Mouse (Mus musculus): ENCODE measurements around the gene Prkcg. TPM values are rescaled to one million over a fixed set of nuclear protein-coding genes. Genes with fewer than 3 reads are reported as not detected.
"Not testable (repeated sequence)": the region's sequence is repeated elsewhere in the genome, so short reads cannot be mapped to it uniquely, and the experiment has no call there.

Gene Prkcg
- polyA plus RNA-seq, 2 experiments: 0.17 to 1.6 TPM

GRCm38 (mm10) chr7:3290257-3291033, 1.5 kb downstream of the Prkcg start:
- peak overlapping the region; percentile 96 for H3K27ac ChIP-seq (replicated peaks; ENCODE audit: low read depth, low read length)
- H3K4me2 ChIP-seq (replicated peaks; ENCODE audit: low read depth, low read length, severe bottlenecking): peak overlapping the region; percentile 72
- peak overlapping the region; percentile 72 for H3K9ac ChIP-seq (ENCODE audit: low read depth, low read length, severe bottlenecking)
- peak overlapping the region; percentile 49 for H3K4me3 ChIP-seq (replicated peaks; ENCODE audit: low read length)
- peaks cover 18% of the 10 kb centered on the region for H3K36me3 ChIP-seq (ENCODE audit: control insufficient read depth, insufficient read depth, low read length)
- ATAC-seq (ENCODE audit: low FRiP score, low read depth): peak; percentile 91
- H3K27me3 ChIP-seq (ENCODE audit: control insufficient read depth, insufficient read depth, low read length): no peaks in the 10 kb centered on the region
- H3K4me1 ChIP-seq (ENCODE audit: control insufficient read depth, insufficient read depth, low read length): peaks cover 28% of the 10 kb centered on the region
- WGBS: 3% methylated on average over 18 of the region's 18 CpGs
- TF ChIP-seq POLR2A (IDR thresholded peaks at IDR 0.05; ENCODE audit: borderline replicate concordance, extremely low read depth, insufficient read depth, insufficient read length): no peak
- no peaks in the 10 kb centered on the region for H3K9me3 ChIP-seq (ENCODE audit: control insufficient read depth, low read length)
- peak; percentile 98 for DNase-seq (ENCODE audit: low spot score)

- 33% methylated on average over 6 of the region's 6 CpGs for WGBS
- Histone ChIP-seq H3K27me3 (ENCODE audit: control insufficient read depth, insufficient read depth, low read length) (no peaks in the 10 kb centered on the region), H3K36me3 (ENCODE audit: control insufficient read depth, insufficient read depth, low read length) (peaks cover 23% of the 10 kb centered on the region), H3K4me3 (replicated peaks; ENCODE audit: low read length) (peak overlapping the region; percentile 49), H3K9me3 (ENCODE audit: control insufficient read depth, low read length) (no peaks in the 10 kb centered on the region), H3K4me2 (replicated peaks; ENCODE audit: low read depth, low read length, severe bottlenecking) (peak overlapping the region; percentile 72), H3K9ac (ENCODE audit: low read depth, low read length, severe bottlenecking) (peak overlapping the region; percentile 58), H3K27ac (replicated peaks; ENCODE audit: low read depth, low read length) (peak overlapping the region; percentile 79), H3K4me1 (ENCODE audit: control insufficient read depth, insufficient read depth, low read length) (peaks cover 28% of the 10 kb centered on the region)
- TF ChIP-seq POLR2A (IDR thresholded peaks at IDR 0.05; ENCODE audit: borderline replicate concordance, extremely low read depth, insufficient read depth, insufficient read length): no peak
- DNase-seq (ENCODE audit: low spot score): peak; percentile 63
- no peak for ATAC-seq (ENCODE audit: low FRiP score, low read depth)
Observed at GRCm38 (mm10) chr7:3291197-3291596, 2.2 kb downstream of the Prkcg start.

- Histone ChIP-seq H3K36me3 (ENCODE audit: control insufficient read depth, insufficient read depth, low read length) (peaks cover 29% of the 10 kb centered on the region), H3K4me2 (replicated peaks; ENCODE audit: low read depth, low read length, severe bottlenecking) (peak overlapping the region; percentile 72), H3K9me3 (ENCODE audit: control insufficient read depth, low read length) (no peaks in the 10 kb centered on the region), H3K4me3 (replicated peaks; ENCODE audit: low read length) (peak overlapping the region; percentile 49), H3K27ac (replicated peaks; ENCODE audit: low read depth, low read length) (peak overlapping the region; percentile 72; the same call in 1 of the 2 replicates), H3K27me3 (ENCODE audit: control insufficient read depth, insufficient read depth, low read length) (no peaks in the 10 kb centered on the region), H3K9ac (ENCODE audit: low read depth, low read length, severe bottlenecking) (peak overlapping the region; percentile 58; the same call in 1 of the 2 replicates), H3K4me1 (ENCODE audit: control insufficient read depth, insufficient read depth, low read length) (peaks cover 28% of the 10 kb centered on the region)
- no peak for DNase-seq (ENCODE audit: low spot score)
- TF ChIP-seq POLR2A (IDR thresholded peaks at IDR 0.05; ENCODE audit: borderline replicate concordance, extremely low read depth, insufficient read depth, insufficient read length): no peak
- WGBS: 67% methylated on average over 3 of the region's 3 CpGs
- no peak for ATAC-seq (ENCODE audit: low FRiP score, low read depth)
Observed at GRCm38 (mm10) chr7:3291764-3292163, 2.8 kb downstream of the Prkcg start.

DNA sequence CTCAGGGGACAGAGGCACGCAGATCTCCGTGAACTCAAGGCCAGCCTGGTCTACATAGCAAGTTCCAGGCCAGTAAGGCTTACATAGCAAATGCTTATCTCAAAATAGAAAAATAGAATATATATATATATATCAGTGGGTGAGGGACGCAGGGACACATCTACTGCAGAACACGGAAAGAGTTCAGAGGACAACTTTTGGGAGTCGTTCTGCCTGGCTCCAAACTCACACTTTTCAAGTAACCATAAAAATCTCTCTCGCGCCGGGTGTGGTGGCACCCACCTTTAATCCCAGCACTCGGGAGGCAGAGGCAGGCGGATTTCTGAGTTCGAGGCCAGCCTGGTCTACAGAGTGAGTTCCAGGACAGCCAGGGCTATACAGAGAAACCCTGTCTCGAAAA, 3.3 kb downstream of the Prkcg start:
- Histone ChIP-seq H3K4me3 (replicated peaks; ENCODE audit: low read length) (peak overlapping the region; percentile 49), H3K4me2 (replicated peaks; ENCODE audit: low read depth, low read length, severe bottlenecking) (peak overlapping the region; percentile 72), H3K27ac (replicated peaks; ENCODE audit: low read depth, low read length) (peak overlapping the region; percentile 72), H3K4me1 (ENCODE audit: control insufficient read depth, insufficient read depth, low read length) (peaks cover 27% of the 10 kb centered on the region), H3K9ac (ENCODE audit: low read depth, low read length, severe bottlenecking) (0 out of 2 replicates have a peak overlapping the region, but pooled peaks have one; percentile 58), H3K36me3 (ENCODE audit: control insufficient read depth, insufficient read depth, low read length) (peaks cover 34% of the 10 kb centered on the region)
- ATAC-seq (ENCODE audit: low FRiP score, low read depth); H3K9me3 ChIP-seq (ENCODE audit: control insufficient read depth, low read length); DNase-seq (ENCODE audit: low spot score); H3K27me3 ChIP-seq (ENCODE audit: control insufficient read depth, insufficient read depth, low read length): not testable (repeated sequence)
- WGBS: 66% methylated on average over 12 of the region's 12 CpGs

- WGBS: 2% methylated on average over 14 of the region's 14 CpGs
- Histone ChIP-seq H3K36me3 (ENCODE audit: control insufficient read depth, insufficient read depth, low read length) (peaks cover 39% of the 10 kb centered on the region), H3K27me3 (ENCODE audit: control insufficient read depth, insufficient read depth, low read length) (no peaks in the 10 kb centered on the region), H3K4me3 (replicated peaks; ENCODE audit: low read length) (peak overlapping the region; percentile 49), H3K9ac (ENCODE audit: low read depth, low read length, severe bottlenecking) (peak overlapping the region; percentile 55), H3K4me2 (replicated peaks; ENCODE audit: low read depth, low read length, severe bottlenecking) (peak overlapping the region; percentile 72), H3K4me1 (ENCODE audit: control insufficient read depth, insufficient read depth, low read length) (peaks cover 26% of the 10 kb centered on the region), H3K9me3 (ENCODE audit: control insufficient read depth, low read length) (no peaks in the 10 kb centered on the region), H3K27ac (replicated peaks; ENCODE audit: low read depth, low read length) (peak overlapping the region; percentile 72)
- 0 out of 2 replicates have a peak, but pooled peaks have one; percentile 30 for TF ChIP-seq POLR2A (IDR thresholded peaks at IDR 0.05; ENCODE audit: borderline replicate concordance, extremely low read depth, insufficient read depth, insufficient read length)
- DNase-seq (ENCODE audit: low spot score) (peak; percentile 87), ATAC-seq (ENCODE audit: low FRiP score, low read depth) (peak; percentile 31)
Observed at GRCm38 (mm10) chr7:3292791-3293190, 3.8 kb downstream of the Prkcg start.
